Mouse (Mus musculus): ENCODE measurements around the gene Cox8a.

Gene Cox8a

DNA sequence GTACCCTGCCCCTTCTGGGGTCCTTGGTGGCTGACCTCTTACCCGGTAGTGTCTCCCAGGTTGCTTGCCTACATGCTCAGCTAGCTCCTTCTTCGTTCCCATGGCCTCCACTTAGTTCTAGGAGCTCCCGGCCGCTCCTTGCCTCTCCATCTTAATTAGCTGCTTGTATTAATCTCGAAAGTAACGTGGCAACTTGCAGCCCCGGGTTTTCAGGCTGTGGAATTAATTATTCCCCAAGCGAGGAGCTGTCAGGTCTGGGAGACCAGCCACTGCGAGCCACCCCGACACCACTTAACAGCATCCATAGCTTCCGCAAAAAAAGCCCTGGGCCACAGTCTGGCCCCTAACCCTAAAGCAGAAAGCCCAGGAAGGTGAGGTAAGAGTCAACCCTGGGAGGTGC is 34.0 kb downstream of the Cox8a start:
- DNase-seq: no peak

GRCm38 (mm10) chr19:7182273-7182949 is 35.0 kb downstream of the Cox8a start:
- peak; percentile 61 for DNase-seq

DNA sequence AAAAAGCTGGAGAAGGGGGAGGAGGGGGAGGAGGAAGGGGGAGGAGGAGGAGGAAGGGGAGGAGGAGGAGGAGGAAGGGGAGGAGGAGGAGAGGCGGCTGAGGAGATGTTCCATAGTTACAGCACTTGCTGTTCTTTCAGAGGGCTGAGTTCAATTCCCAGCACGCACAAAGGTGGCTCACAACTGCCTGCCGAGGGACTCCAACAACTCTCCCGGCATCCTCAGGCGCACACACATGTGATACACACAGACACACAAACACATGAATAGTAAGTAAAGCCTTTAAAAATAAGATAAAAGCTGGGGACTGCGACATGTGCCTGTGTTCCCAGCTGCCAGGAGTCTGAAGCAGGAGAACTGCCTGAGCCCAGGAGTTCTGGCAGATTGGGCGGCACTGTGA is 35.9 kb downstream of the Cox8a start:
- DNase-seq: no peak

GRCm38 (mm10) chr19:7180756-7181405 is 36.5 kb downstream of the Cox8a start:
- no peak for DNase-seq

GRCm38 (mm10) chr19:7178841-7179452 is 38.5 kb downstream of the Cox8a start:
- DNase-seq: no peak

GRCm38 (mm10) chr19:7177804-7178511 is 39.5 kb downstream of the Cox8a start:
- no peak for DNase-seq

- DNase-seq: no peak
These were observed 41.2 kb downstream of the Cox8a start for GRCm38 (mm10) chr19:7176041-7176696.

DNA sequence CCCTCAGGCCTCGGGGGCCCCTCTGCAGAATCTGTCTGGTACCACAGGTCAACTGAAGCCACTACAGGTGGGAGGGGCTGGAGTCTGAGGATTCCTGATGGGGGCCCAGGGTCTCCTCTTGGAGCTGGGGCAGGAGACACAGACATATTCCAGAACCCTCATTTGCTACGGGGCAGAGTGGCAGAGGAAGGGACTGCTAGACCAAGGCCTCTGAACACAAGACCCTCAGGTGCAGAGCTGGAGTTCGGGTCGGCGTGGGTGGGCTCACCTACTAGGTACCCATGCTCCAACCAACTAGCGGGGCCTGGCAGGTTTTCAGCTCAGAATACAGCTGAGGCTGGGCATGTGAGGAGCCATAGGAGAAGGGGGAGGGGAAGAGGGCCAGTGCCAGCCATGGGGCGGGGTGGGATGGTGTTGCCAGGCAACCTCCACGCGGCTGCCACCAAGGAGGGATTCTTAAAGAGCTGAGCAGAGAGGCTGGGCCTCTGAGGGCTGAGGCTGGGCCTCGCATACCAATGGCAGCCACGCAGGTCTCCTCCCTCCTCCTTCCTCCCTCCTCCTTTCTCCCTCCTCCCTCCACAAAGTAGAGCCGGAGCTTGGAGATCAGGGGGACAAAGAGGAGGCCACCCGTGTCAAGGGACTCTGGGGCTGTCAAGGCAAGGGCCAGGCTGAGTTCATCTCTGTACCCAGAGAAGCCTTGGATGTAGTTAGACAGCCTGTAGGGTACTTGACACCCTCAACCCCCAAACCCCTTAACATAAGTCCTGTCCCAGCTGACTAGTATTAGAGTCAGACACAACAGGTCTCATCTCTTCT is 45.2 kb downstream of the Cox8a start:
- DNase-seq: peak; percentile 58

- no peak for DNase-seq
These were observed 46.0 kb downstream of the Cox8a start for GRCm38 (mm10) chr19:7171447-7171846.

GRCm38 (mm10) chr19:7170916-7171315 is 46.5 kb downstream of the Cox8a start:
- no peak for DNase-seq

- DNase-seq: no peak
These were observed 49.0 kb downstream of the Cox8a start for GRCm38 (mm10) chr19:7168423-7168822.

DNA sequence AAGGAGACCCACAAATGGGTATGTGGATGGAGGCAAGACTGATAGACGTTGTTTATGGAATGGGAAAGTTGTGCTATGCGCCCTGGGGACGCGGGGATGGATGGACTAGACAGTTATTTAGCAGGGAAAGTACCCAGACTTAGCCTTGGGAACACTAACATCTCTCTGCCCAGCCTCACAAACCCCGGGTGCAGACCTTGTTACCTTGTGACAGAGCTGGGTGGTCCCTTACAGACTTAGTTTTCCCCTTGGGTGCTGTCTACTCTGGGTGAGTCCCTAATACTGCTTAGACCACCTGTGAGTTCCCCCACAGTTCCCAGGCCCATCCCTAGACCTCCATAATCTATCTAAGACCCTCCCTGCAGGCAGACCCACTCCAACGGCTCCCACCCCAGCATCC is 50.6 kb downstream of the Cox8a start:
- no peak for DNase-seq

DNA sequence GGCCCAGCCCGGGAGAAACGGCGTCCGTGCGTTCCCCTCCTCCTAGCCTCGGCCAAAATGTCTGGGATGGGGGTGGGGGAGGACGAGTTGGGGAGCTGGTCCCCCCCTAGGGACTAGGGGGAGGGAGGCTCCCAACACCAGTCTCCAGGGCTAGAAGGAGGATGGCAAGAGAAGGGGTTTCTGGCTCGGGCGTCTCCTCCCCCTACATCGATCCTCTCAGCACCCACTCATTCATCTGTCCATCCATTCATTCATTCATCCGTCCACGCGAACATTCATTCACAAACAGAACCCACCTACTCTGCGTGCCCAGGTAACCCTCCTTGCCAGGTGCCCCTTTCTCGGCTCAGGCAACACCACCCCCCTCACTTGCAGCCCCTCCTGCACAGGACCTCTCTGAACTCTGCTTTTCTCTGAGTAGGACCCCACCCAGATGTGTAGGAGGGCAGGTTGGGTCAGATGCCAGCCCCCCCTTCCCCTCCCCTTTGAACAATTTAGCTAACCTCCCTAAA is 51.2 kb downstream of the Cox8a start:
- DNase-seq: no peak

DNA sequence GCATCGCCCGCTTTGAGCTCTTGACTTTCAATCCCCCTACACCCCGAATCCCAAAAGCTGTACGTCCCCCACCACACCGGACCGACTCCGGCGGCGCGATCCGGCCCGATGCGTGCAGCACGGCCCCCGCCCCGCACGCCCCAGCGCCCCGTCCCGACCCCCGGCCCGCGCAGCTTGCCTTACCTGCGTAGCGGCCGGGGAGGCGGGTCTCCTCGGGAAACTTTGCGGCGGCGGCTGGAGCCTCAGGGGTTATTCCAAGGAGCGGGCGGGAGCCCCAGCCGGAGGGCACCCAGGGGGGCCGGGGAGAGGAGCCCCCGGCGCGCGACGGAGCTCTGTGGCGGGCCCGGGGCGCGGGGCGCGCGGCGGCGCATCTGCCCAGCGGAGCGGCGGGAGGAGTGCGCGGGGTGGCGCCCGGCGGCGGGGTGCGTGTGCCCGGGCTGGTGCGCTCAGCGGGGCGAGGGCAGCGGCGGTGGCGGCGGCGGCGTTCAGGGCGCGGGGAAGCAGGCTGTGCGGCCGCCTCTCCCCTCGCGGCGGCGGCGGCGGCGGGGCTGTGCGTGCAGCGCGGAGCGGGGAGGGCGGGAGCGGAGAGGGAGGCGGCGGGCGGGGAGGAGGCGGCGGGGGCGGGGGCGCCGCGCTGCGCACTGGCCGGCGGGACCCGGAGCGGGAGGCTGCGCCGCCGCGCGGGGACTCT is 51.8 kb downstream of the Cox8a start:
- no peak for DNase-seq
